Mouse (Mus musculus) layer of hippocampus, adult 11-12 months (tissue): ENCODE data around the gene Atp2b1.
"Not testable (repeated sequence)": the region's sequence is repeated elsewhere in the genome, so short reads cannot be mapped to it uniquely, and the experiment has no call there.

Source experiments
- DNase-seq: peaks from one replicate; pipeline ENCODE4 v3.0.0; 2022; ENCODE audit warnings: low spot score

Gene Atp2b1

GRCm38 (mm10) chr10:98962092-98962491 lies 47.9 kb downstream of the Atp2b1 start:
- DNase-seq: peak; percentile 39

GRCm38 (mm10) chr10:98966407-98967215 lies 52.4 kb downstream of the Atp2b1 start:
- DNase-seq: no peak

- no peak for DNase-seq
Observed at GRCm38 (mm10) chr10:98967240-98967891, 53.2 kb downstream of the Atp2b1 start.

- DNase-seq: no peak
Observed at GRCm38 (mm10) chr10:98970917-98971316, 56.7 kb downstream of the Atp2b1 start.

- DNase-seq: no peak
Observed at GRCm38 (mm10) chr10:98972359-98972758, 58.2 kb downstream of the Atp2b1 start.

- DNase-seq: no peak
Observed at GRCm38 (mm10) chr10:98972912-98973605, 58.9 kb downstream of the Atp2b1 start.

GRCm38 (mm10) chr10:98974645-98975044 lies 60.4 kb downstream of the Atp2b1 start:
- DNase-seq: no peak

GRCm38 (mm10) chr10:98975611-98976010 lies 61.4 kb downstream of the Atp2b1 start:
- no peak for DNase-seq

- DNase-seq: no peak
Observed at GRCm38 (mm10) chr10:98976877-98977494, 62.8 kb downstream of the Atp2b1 start.

GRCm38 (mm10) chr10:98978766-98979165 lies 64.6 kb downstream of the Atp2b1 start:
- no peak for DNase-seq

GRCm38 (mm10) chr10:98979296-98979695 lies 65.1 kb downstream of the Atp2b1 start:
- DNase-seq: no peak

- no peak for DNase-seq
Observed at GRCm38 (mm10) chr10:98979951-98980350, 65.7 kb downstream of the Atp2b1 start.

GRCm38 (mm10) chr10:98991964-98992363 lies 77.8 kb downstream of the Atp2b1 start:
- DNase-seq: no peak

GRCm38 (mm10) chr10:98993186-98993585 lies 79.0 kb downstream of the Atp2b1 start:
- no peak for DNase-seq

GRCm38 (mm10) chr10:98995016-98995747 lies 81.0 kb downstream of the Atp2b1 start:
- DNase-seq: not testable (repeated sequence)

- DNase-seq: no peak
Observed at GRCm38 (mm10) chr10:99004866-99005265, 90.7 kb downstream of the Atp2b1 start.

GRCm38 (mm10) chr10:99011084-99011483 lies 96.9 kb downstream of the Atp2b1 start:
- DNase-seq: no peak

GRCm38 (mm10) chr10:99012086-99012485 lies 97.9 kb downstream of the Atp2b1 start:
- no peak for DNase-seq

- DNase-seq: no peak
Observed at GRCm38 (mm10) chr10:99014737-99015136, 100.5 kb downstream of the Atp2b1 start.

- DNase-seq: no peak
Observed at GRCm38 (mm10) chr10:99016996-99017395, 102.8 kb downstream of the Atp2b1 start.

GRCm38 (mm10) chr10:99027462-99027861 lies 113.3 kb downstream of the Atp2b1 start:
- no peak for DNase-seq

- DNase-seq: no peak
Observed at GRCm38 (mm10) chr10:99029844-99030243, 115.6 kb downstream of the Atp2b1 start.
